8 mouse cellular contexts compared by ENCODE assay signal in genomic region chr12:75836524-75836962, GRCm38 (mm10). TPM values are rescaled to one million over a fixed set of nuclear protein-coding genes. Genes with fewer than 3 reads are reported as not detected.
A peak's percentile ranks its signal among the peaks of the same experiment; 100 is the strongest.
DNase-seq lines count a peak whose midpoint lies in the region; ATAC-seq and TF ChIP-seq lines count a peak whose summit lies in the region.

No protein-coding gene starts in this region.

- no peak overlapping the region for H3K4me3 ChIP-seq in embryonic facial prominence, embryonic 13.5 days
- no peak overlapping the region for H3K4me3 ChIP-seq in kidney, embryonic 15.5 days (replicated peaks)
- H3K4me3 ChIP-seq in midbrain, embryonic 12.5 days: no peak overlapping the region
- no peak overlapping the region for H3K4me3 ChIP-seq in layer of hippocampus, adult 2 months
- H3K4me3 ChIP-seq in forebrain, embryonic 16.5 days (replicated peaks; ENCODE audit: low read length): no peak overlapping the region

- H3K27ac ChIP-seq in embryonic facial prominence, embryonic 13.5 days: no peak overlapping the region
- H3K27ac ChIP-seq in kidney, embryonic 15.5 days: peak overlapping the region; percentile 38
- no peak overlapping the region for H3K27ac ChIP-seq in midbrain, embryonic 12.5 days (replicated peaks)
- H3K27ac ChIP-seq in layer of hippocampus, adult 2 months: no peak overlapping the region
- H3K27ac ChIP-seq in forebrain, embryonic 16.5 days (ENCODE audit: low read length): no peak overlapping the region

- H3K27me3 ChIP-seq in embryonic facial prominence, embryonic 13.5 days: peaks cover 18% of the 10 kb centered on the region
- H3K27me3 ChIP-seq in kidney, embryonic 15.5 days: no peaks in the 10 kb centered on the region
- peaks cover 4% of the 10 kb centered on the region; the same call in 1 of the 2 replicates for H3K27me3 ChIP-seq in midbrain, embryonic 12.5 days
- H3K27me3 ChIP-seq in forebrain, embryonic 16.5 days (replicated peaks; ENCODE audit: control insufficient read depth, insufficient read depth, low read length): no peaks in the 10 kb centered on the region

- H3K4me1 ChIP-seq in embryonic facial prominence, embryonic 13.5 days: peaks cover 37% of the 10 kb centered on the region
- peaks cover 92% of the 10 kb centered on the region for H3K4me1 ChIP-seq in kidney, embryonic 15.5 days
- H3K4me1 ChIP-seq in midbrain, embryonic 12.5 days: peaks cover 42% of the 10 kb centered on the region
- peaks cover 28% of the 10 kb centered on the region for H3K4me1 ChIP-seq in forebrain, embryonic 16.5 days (replicated peaks; ENCODE audit: control insufficient read depth, insufficient read depth, low read length)

- H3K9ac ChIP-seq in embryonic facial prominence, embryonic 13.5 days: peak overlapping the region; percentile 27; the same call in 1 of the 2 replicates
- no peak overlapping the region for H3K9ac ChIP-seq in kidney, embryonic 15.5 days
- H3K9ac ChIP-seq in midbrain, embryonic 12.5 days (replicated peaks): no peak overlapping the region
- no peak overlapping the region for H3K9ac ChIP-seq in forebrain, embryonic 16.5 days (replicated peaks; ENCODE audit: low read depth, low read length)

- no peak for ATAC-seq in embryonic facial prominence, embryonic 13.5 days (ENCODE audit: insufficient number of reproducible peaks, insufficient read depth, low FRiP score, low TSS enrichment, low read depth)
- peak; percentile 38; the same call in 1 of the 2 replicates for ATAC-seq in kidney, embryonic 15.5 days (replicated peaks; ENCODE audit: low FRiP score)
- no peak for ATAC-seq in midbrain, embryonic 12.5 days (ENCODE audit: low FRiP score, low read depth)
- ATAC-seq in forebrain, embryonic 16.5 days: no peak

- no peaks in the 10 kb centered on the region for H3K9me3 ChIP-seq in embryonic facial prominence, embryonic 13.5 days
- H3K9me3 ChIP-seq in kidney, embryonic 15.5 days (replicated peaks): no peaks in the 10 kb centered on the region
- no peaks in the 10 kb centered on the region for H3K9me3 ChIP-seq in midbrain, embryonic 12.5 days
- H3K9me3 ChIP-seq in forebrain, embryonic 16.5 days (ENCODE audit: control insufficient read depth, low read length): no peaks in the 10 kb centered on the region

- no peaks in the 10 kb centered on the region for H3K36me3 ChIP-seq in embryonic facial prominence, embryonic 13.5 days
- no peaks in the 10 kb centered on the region for H3K36me3 ChIP-seq in kidney, embryonic 15.5 days
- H3K36me3 ChIP-seq in midbrain, embryonic 12.5 days: no peaks in the 10 kb centered on the region
- no peaks in the 10 kb centered on the region for H3K36me3 ChIP-seq in forebrain, embryonic 16.5 days (ENCODE audit: control insufficient read depth, insufficient read depth)

- no peak overlapping the region for H3K4me2 ChIP-seq in embryonic facial prominence, embryonic 13.5 days
- peak overlapping the region; percentile 8; the same call in 1 of the 2 replicates for H3K4me2 ChIP-seq in kidney, embryonic 15.5 days
- peak overlapping the region; percentile 23 for H3K4me2 ChIP-seq in midbrain, embryonic 12.5 days (replicated peaks)
- no peak overlapping the region for H3K4me2 ChIP-seq in forebrain, embryonic 16.5 days (ENCODE audit: low read length)

- WGBS in embryonic facial prominence, embryonic 13.5 days: 24% methylated on average over 11 of the region's 11 CpGs
- 30% methylated on average over 11 of the region's 11 CpGs for WGBS in kidney, embryonic 15.5 days
- WGBS in midbrain, embryonic 12.5 days: 23% methylated on average over 11 of the region's 11 CpGs
- WGBS in forebrain, embryonic 16.5 days: 39% methylated on average over 11 of the region's 11 CpGs

- no peak for TF ChIP-seq CTCF in layer of hippocampus, adult 2 months (conservative IDR thresholded peaks at IDR 0.05)

- peak; percentile 27 for DNase-seq in adrenal gland, postnatal 14 days
- no peak for DNase-seq in adrenal gland, postnatal 25 days
- no peak for DNase-seq in layer of hippocampus, adult 8-10 months (ENCODE audit: low spot score in 2 of 2)
- no peak for DNase-seq in layer of hippocampus, adult 2 months (ENCODE audit: low spot score in 2 of 2)

RNA-seq across cellular contexts. Expression of gene Syne2, which starts 18.6 kb away (rescaled TPM):
- 61.7 and 63.1 TPM in 2 replicates for total RNA-seq in adrenal gland, postnatal 14 days (2021)
- 47.9 and 67.7 TPM in 2 replicates for total RNA-seq in adrenal gland, postnatal 25 days (2021)
- 67.0 and 71.3 TPM in 2 replicates for polyA plus RNA-seq in embryonic facial prominence, embryonic 13.5 days (2015; fragmentation: Nextera tagmentation; extraction: Ambion mirVana)
- polyA plus RNA-seq in kidney, embryonic 15.5 days (2015; fragmentation: Nextera tagmentation; extraction: Ambion mirVana): 60.2 and 60.9 TPM in 2 replicates
- 109 and 116 TPM in 2 replicates for polyA plus RNA-seq in midbrain, embryonic 12.5 days (2016; fragmentation: Nextera tagmentation; extraction: Ambion mirVana)
- total RNA-seq in layer of hippocampus, adult 8-10 months (2022): 10 to 100 TPM; 23.3 to 28.4 (median 24.6) TPM
- 10 to 100 TPM; 25.2 to 26.8 TPM for total RNA-seq in layer of hippocampus, adult 2 months (2021)
- polyA plus RNA-seq in forebrain, embryonic 16.5 days (2015; fragmentation: Nextera tagmentation; extraction: Ambion mirVana): 107 and 110 TPM in 2 replicates

Comparison
In these comparisons a context has a peak if more than half of its experiments do, and no peak if none do; other contexts are left out.
1. H3K4me2 ChIP-seq: peak in kidney, embryonic 15.5 days (single experiment) and midbrain, embryonic 12.5 days (single experiment); none in embryonic facial prominence, embryonic 13.5 days (single experiment) and forebrain, embryonic 16.5 days (single experiment).